Mouse (Mus musculus) adrenal gland, postnatal 25 days (tissue): ENCODE measurements around the gene Tmem104. TPM values are rescaled to one million over a fixed set of nuclear protein-coding genes. Genes with fewer than 3 reads are reported as not detected.

Experiments used
- DNase-seq: peaks from one replicate; pipeline ENCODE4 v3.0.0; 2021; ENCODE audit warnings: mixed read lengths
- long read RNA-seq: library from polyadenylated mRNA; stranded (forward); transcript quantifications from one replicate; pipeline ENCODE4 v2.0.0, GENCODE M21; 2021
- total RNA-seq: library from RNA; stranded (reverse); gene quantifications from 2 replicates; pipeline ENCODE4 v1.2.3, GENCODE M21; 2021

Tmem104 gene
- total RNA-seq: 19.9 and 22.3 TPM in 2 replicates
- long read RNA-seq, partial matches to known transcripts: 0 of 4 reads
- long read RNA-seq, other reads (novel, unspliced or antisense): 4 of 4 reads

- DNase-seq: peak; percentile 100
These were observed at the start of gene Tmem104 for GRCm38 (mm10) chr11:115187224-115187639. Gene Tmem104 (plus strand): TSS chr11:115187487.

- DNase-seq: no peak
These were observed 48.6 kb upstream of the Tmem104 start for GRCm38 (mm10) chr11:115138597-115139262.

- no peak for DNase-seq
These were observed 45.3 kb upstream of the Tmem104 start for GRCm38 (mm10) chr11:115141970-115142369.

GRCm38 (mm10) chr11:115147813-115148212, 39.5 kb upstream of the Tmem104 start:
- no peak for DNase-seq

GRCm38 (mm10) chr11:115150741-115151254, 36.5 kb upstream of the Tmem104 start:
- no peak for DNase-seq

GRCm38 (mm10) chr11:115151755-115152429, 35.4 kb upstream of the Tmem104 start:
- DNase-seq: peak; percentile 61

- no peak for DNase-seq
These were observed 34.2 kb upstream of the Tmem104 start for GRCm38 (mm10) chr11:115153088-115153487.

- DNase-seq: peak; percentile 74
These were observed 33.5 kb upstream of the Tmem104 start for GRCm38 (mm10) chr11:115153699-115154292.

- DNase-seq: no peak
These were observed 32.1 kb upstream of the Tmem104 start for GRCm38 (mm10) chr11:115155053-115155634.

- no peak for DNase-seq
These were observed 29.2 kb upstream of the Tmem104 start for GRCm38 (mm10) chr11:115157933-115158719.

GRCm38 (mm10) chr11:115160016-115160797, 27.1 kb upstream of the Tmem104 start:
- peak; percentile 84 for DNase-seq

- peak; percentile 86 for DNase-seq
These were observed 26.3 kb upstream of the Tmem104 start for GRCm38 (mm10) chr11:115160883-115161577.

GRCm38 (mm10) chr11:115161578-115162204, 25.6 kb upstream of the Tmem104 start:
- no peak for DNase-seq

GRCm38 (mm10) chr11:115162205-115162601, 25.1 kb upstream of the Tmem104 start:
- no peak for DNase-seq

- peak; percentile 98 for DNase-seq
These were observed 24.3 kb upstream of the Tmem104 start, which contains the start of gene Slc9a3r1 for GRCm38 (mm10) chr11:115162832-115163480. Gene Slc9a3r1 (plus strand): TSS chr11:115163341.

- DNase-seq: peak; percentile 29
These were observed 23.6 kb upstream of the Tmem104 start for GRCm38 (mm10) chr11:115163568-115164150.

- no peak for DNase-seq
These were observed 22.8 kb upstream of the Tmem104 start for GRCm38 (mm10) chr11:115164341-115164975.

GRCm38 (mm10) chr11:115164976-115165374, 22.3 kb upstream of the Tmem104 start:
- peak; percentile 53 for DNase-seq
